Mouse (Mus musculus) neural tube, embryonic 12.5 days (tissue): ENCODE measurements around the gene Bdkrb2. TPM values are rescaled to one million over a fixed set of nuclear protein-coding genes. Genes with fewer than 3 reads are reported as not detected.

ENCODE experiments used
- ATAC-seq: fragments of 200-750 bp; cut with Nextera tagmentation; 2 replicates; pipeline ENCODE4 v1.8.0; 2017; ENCODE audit warnings: low read depth, mild to moderate bottlenecking, moderate TSS enrichment, moderate library complexity; ENCODE audit not compliant: low FRiP score
- H3K27ac ChIP-seq: fragments of 300-500 bp; sonication (generic); 2 replicates; pipeline ENCODE4 v1.5.1; 2016
- H3K27me3 ChIP-seq: fragments of 300-500 bp; sonication (generic); replicated peaks from 2 replicates; pipeline ENCODE4 v1.6.1; 2016; ENCODE audit warnings: mild to moderate bottlenecking
- H3K36me3 ChIP-seq: fragments of 300-500 bp; sonication (generic); 2 replicates; pipeline ENCODE4 v1.6.1; 2016; ENCODE audit warnings: mild to moderate bottlenecking
- H3K4me1 ChIP-seq: fragments of 300-500 bp; sonication (generic); 2 replicates; pipeline ENCODE4 v1.6.1; 2016
- H3K4me2 ChIP-seq: fragments of 300-500 bp; sonication (generic); replicated peaks from 2 replicates; pipeline ENCODE4 v1.6.1; 2016; ENCODE audit warnings: mild to moderate bottlenecking
- H3K4me3 ChIP-seq: fragments of 300-500 bp; sonication (generic); 2 replicates; pipeline ENCODE4 v1.5.1; 2016
- H3K9ac ChIP-seq: fragments of 300-500 bp; sonication (generic); 2 replicates; pipeline ENCODE4 v1.6.1; 2016; ENCODE audit warnings: mild to moderate bottlenecking
- H3K9me3 ChIP-seq: fragments of 300-500 bp; sonication (generic); 2 replicates; pipeline ENCODE4 v1.6.1; 2016; ENCODE audit warnings: mild to moderate bottlenecking
- WGBS: fragments of 180-500 bp; shearing (Covaris S2); methylation state at CpG from one replicate; pipeline ENCODE4 v1.1.7; 2016; 5-methylcytosine and 5-hydroxymethylcytosine counted together
- polyA plus RNA-seq: library from polyadenylated mRNA; unstranded; fragments of >200 nt; fragmentation: Nextera tagmentation; extraction: Ambion mirVana; gene quantifications from 2 replicates; pipeline ENCODE4 v1.2.1, GENCODE M21; 2016

Bdkrb2 gene
- polyA plus RNA-seq, 1 experiment from 2014 or later: 2.7 TPM

DNA sequence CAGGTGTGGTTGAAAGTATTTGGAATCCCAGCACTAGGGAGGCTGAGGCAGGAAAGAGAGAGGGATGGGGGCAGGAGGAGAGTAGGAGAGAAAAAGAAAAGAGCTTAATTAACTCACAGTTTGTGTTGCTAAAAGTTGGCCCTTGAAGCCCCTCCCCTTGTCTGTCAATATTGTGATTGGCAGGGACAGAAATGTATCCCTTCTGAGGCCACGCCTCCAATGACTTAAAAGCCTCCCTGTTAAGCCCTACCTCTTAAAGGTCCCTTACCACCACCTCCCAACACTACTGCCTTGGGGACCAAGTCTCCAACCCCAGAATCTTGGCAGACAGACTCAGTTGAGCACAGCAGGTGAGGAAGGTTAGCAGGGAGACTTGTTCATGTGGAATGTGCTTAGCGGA, 9.6 kb downstream of the Bdkrb2 start:
- Histone ChIP-seq H3K36me3 (no peaks in the 10 kb centered on the region), H3K4me2 (no peak overlapping the region), H3K27ac (no peak overlapping the region), H3K4me3 (no peak overlapping the region), H3K9ac (no peak overlapping the region), H3K4me1 (no peaks in the 10 kb centered on the region), H3K9me3 (no peaks in the 10 kb centered on the region), H3K27me3 (no peaks in the 10 kb centered on the region)
- ATAC-seq: no peak
- WGBS: 83% methylated on average over 2 of the region's 2 CpGs

DNA sequence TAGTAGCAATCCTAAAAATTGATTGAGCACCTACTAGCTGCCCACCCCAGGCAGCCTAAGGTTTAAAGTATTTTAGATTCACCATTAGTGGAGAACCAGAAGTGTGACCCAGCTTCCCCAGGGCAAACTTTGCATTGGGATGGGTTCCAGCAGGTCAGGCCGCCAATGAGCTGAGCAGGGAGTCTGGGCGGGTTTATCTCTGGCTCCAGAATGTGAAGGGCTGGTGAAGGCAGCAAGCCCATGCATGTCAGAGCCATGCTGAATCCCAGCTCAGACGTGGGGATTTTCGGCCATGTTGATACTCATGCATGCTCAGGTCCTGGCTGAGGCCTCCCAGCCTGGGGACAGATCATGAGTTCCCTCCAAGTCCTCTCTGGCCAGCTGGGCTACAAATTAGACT, 11.3 kb downstream of the Bdkrb2 start:
- Histone ChIP-seq H3K9ac (no peak overlapping the region), H3K9me3 (no peaks in the 10 kb centered on the region), H3K4me2 (no peak overlapping the region), H3K27me3 (no peaks in the 10 kb centered on the region), H3K27ac (no peak overlapping the region), H3K4me1 (no peaks in the 10 kb centered on the region), H3K4me3 (no peak overlapping the region), H3K36me3 (no peaks in the 10 kb centered on the region)
- WGBS: 91% methylated on average over 4 of the region's 4 CpGs
- ATAC-seq: no peak

GRCm38 (mm10) chr12:105580490-105580889, 17.5 kb downstream of the Bdkrb2 start:
- no peaks in the 10 kb centered on the region for H3K9me3 ChIP-seq
- no peak overlapping the region for H3K4me3 ChIP-seq
- no peaks in the 10 kb centered on the region for H3K36me3 ChIP-seq
- no peak overlapping the region for H3K9ac ChIP-seq
- 84% methylated on average over 17 of the region's 17 CpGs for WGBS
- no peak for ATAC-seq
- no peak overlapping the region for H3K4me2 ChIP-seq
- no peaks in the 10 kb centered on the region for H3K27me3 ChIP-seq
- H3K4me1 ChIP-seq: peaks cover 11% of the 10 kb centered on the region; the same call in 1 of the 2 replicates
- no peak overlapping the region for H3K27ac ChIP-seq

DNA sequence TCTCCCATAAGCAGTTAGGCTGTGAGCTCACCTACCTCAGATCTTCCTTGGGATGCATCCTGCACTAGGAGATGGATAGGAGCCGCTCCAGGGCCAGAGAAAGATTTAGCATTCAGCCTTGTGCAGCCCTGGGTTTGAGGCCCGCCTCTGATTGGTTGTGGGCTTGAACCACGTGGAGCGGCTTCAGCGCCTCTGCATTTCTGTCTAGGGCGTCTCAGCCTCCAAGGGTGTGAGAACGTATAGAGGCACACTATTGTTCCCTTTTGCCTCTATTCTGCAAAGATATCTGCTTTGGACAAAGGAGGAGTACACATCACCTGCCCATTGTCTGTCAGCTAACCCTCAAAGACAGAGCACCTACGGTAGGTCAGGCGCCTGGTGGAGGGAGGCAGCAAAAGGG, 19.5 kb downstream of the Bdkrb2 start:
- no peak for ATAC-seq
- no peaks in the 10 kb centered on the region for H3K9me3 ChIP-seq
- H3K4me1 ChIP-seq: peaks cover 11% of the 10 kb centered on the region; the same call in 1 of the 2 replicates
- H3K27ac ChIP-seq: no peak overlapping the region
- no peaks in the 10 kb centered on the region for H3K36me3 ChIP-seq
- WGBS: 65% methylated on average over 9 of the region's 9 CpGs
- H3K27me3 ChIP-seq: no peaks in the 10 kb centered on the region
- no peak overlapping the region for H3K4me2 ChIP-seq
- H3K9ac ChIP-seq: no peak overlapping the region
- H3K4me3 ChIP-seq: no peak overlapping the region

DNA sequence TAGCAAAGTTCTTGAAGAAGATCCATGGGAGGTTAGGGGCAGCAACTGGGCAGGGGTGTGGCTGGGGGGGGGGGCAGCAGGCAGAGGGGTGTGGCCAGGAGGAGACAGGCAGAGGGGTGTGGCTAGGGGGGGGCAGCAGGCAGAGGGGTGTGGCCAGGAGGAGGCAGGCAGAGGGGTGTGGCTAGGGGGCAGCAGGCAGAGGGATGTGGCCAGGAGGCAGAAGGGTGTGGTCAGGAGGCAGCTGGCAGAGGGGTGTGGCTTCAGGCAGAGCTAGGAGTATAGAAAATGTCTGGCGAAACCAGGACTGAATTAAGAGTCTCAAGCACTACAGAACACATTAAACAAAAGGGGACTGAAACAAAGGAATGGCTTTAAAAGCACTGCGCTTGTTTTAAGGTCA, 20.5 kb downstream of the Bdkrb2 start:
- Histone ChIP-seq H3K9me3 (no peaks in the 10 kb centered on the region), H3K4me3 (no peak overlapping the region), H3K36me3 (no peaks in the 10 kb centered on the region), H3K9ac (no peak overlapping the region), H3K4me2 (no peak overlapping the region), H3K27ac (no peak overlapping the region), H3K4me1 (peaks cover 11% of the 10 kb centered on the region; the same call in 1 of the 2 replicates), H3K27me3 (no peaks in the 10 kb centered on the region)
- WGBS: 20% methylated on average over 2 of the region's 2 CpGs
- ATAC-seq: peak; percentile 62; the same call in 1 of the 2 replicates

GRCm38 (mm10) chr12:105584851-105585250, 21.8 kb downstream of the Bdkrb2 start:
- Histone ChIP-seq H3K36me3 (no peaks in the 10 kb centered on the region), H3K27me3 (no peaks in the 10 kb centered on the region), H3K9ac (no peak overlapping the region), H3K4me3 (no peak overlapping the region), H3K9me3 (no peaks in the 10 kb centered on the region), H3K4me2 (no peak overlapping the region), H3K4me1 (peaks cover 11% of the 10 kb centered on the region; the same call in 1 of the 2 replicates), H3K27ac (no peak overlapping the region)
- 18% methylated on average over 12 of the region's 12 CpGs for WGBS
- peak; percentile 58; the same call in 1 of the 2 replicates for ATAC-seq

DNA sequence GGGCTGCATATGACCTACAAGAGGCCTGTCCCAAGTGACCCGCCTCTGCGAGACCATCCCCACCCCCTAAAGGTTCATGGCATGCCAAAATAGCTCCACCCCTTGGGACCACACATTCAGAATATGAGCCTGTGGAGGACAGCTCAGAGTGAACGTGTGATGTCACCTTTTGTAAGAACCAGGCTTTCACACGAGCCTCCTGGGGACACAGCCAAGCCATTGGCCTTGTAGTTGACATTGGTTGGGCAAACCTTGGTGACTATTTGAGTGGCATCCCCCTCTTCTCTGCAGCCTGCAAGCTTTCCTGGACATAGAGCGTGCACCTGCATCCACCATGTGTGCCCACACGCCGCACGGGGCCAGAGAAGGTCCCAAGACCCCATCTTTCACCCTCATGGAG, 24.5 kb downstream of the Bdkrb2 start:
- Histone ChIP-seq H3K36me3 (no peaks in the 10 kb centered on the region), H3K4me1 (peaks cover 11% of the 10 kb centered on the region; the same call in 1 of the 2 replicates), H3K4me3 (no peak overlapping the region), H3K9me3 (no peaks in the 10 kb centered on the region), H3K4me2 (no peak overlapping the region), H3K27me3 (no peaks in the 10 kb centered on the region), H3K9ac (no peak overlapping the region), H3K27ac (no peak overlapping the region)
- WGBS: 85% methylated on average over 8 of the region's 8 CpGs
- no peak for ATAC-seq

DNA sequence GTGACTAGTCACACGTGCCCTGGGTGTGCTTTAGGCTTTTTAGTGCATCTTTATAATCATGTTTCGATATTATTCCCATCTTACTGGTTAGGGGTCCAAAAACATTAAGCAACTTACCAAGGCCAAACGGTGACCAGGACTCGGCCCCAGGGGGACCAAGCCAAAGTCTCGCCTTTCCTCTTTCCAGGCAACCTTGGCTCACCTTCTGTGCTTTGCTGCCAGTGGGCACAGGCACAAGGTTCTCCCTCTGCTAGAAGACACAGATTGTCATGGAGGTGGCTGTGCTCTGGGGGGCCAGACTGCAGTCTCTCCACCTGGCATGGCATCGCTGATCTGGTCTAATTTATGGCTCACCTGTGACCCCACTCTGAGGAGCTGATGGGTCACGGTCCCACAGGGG, 27.8 kb downstream of the Bdkrb2 start:
- Histone ChIP-seq H3K9me3 (no peaks in the 10 kb centered on the region), H3K36me3 (no peaks in the 10 kb centered on the region), H3K4me3 (no peak overlapping the region), H3K4me2 (no peak overlapping the region), H3K27ac (no peak overlapping the region), H3K27me3 (no peaks in the 10 kb centered on the region), H3K9ac (no peak overlapping the region), H3K4me1 (no peaks in the 10 kb centered on the region)
- no peak for ATAC-seq
- WGBS: 81% methylated on average over 7 of the region's 7 CpGs

DNA sequence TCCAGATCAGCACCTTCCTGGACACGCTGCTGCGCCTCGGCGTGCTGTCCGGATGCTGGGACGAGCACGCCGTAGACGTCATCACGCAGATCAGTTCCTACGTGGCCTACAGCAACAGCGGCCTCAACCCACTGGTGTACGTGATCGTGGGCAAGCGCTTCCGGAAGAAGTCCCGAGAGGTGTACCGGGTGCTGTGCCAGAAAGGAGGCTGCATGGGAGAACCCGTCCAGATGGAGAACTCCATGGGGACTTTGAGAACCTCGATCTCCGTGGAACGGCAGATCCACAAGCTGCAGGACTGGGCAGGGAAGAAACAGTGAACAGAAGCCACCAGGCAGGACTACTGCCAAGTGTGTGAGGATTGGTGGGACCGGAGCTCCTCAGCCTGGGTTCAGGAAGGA, 29.3 kb downstream of the Bdkrb2 start:
- ATAC-seq: no peak
- H3K4me1 ChIP-seq: no peaks in the 10 kb centered on the region
- H3K27me3 ChIP-seq: no peaks in the 10 kb centered on the region
- no peak overlapping the region for H3K27ac ChIP-seq
- no peak overlapping the region for H3K9ac ChIP-seq
- no peaks in the 10 kb centered on the region for H3K36me3 ChIP-seq
- WGBS: 97% methylated on average over 23 of the region's 23 CpGs
- H3K4me2 ChIP-seq: no peak overlapping the region
- no peaks in the 10 kb centered on the region for H3K9me3 ChIP-seq
- H3K4me3 ChIP-seq: no peak overlapping the region

DNA sequence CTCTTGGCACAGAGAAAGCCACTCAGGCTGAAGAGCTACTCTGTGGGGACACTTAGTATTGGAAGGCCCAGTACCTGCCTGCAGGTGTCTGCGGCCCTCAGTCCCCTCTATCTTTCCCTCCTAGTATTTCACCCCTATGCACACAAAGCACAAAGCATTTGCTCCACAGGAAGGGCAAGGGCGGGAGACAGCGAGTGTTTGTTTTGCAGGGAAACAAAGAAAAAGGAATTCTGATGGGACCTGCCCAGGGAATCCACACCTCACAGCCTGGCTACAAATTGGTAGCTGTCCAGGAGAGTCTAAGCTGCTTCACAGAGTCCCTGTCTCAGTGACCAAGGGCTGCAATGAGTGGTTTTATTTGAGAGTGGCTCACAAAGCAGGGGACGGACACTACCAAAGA, 30.4 kb downstream of the Bdkrb2 start:
- Histone ChIP-seq H3K4me2 (no peak overlapping the region), H3K27me3 (no peaks in the 10 kb centered on the region), H3K9ac (no peak overlapping the region), H3K27ac (no peak overlapping the region), H3K4me1 (no peaks in the 10 kb centered on the region), H3K9me3 (no peaks in the 10 kb centered on the region), H3K36me3 (no peaks in the 10 kb centered on the region), H3K4me3 (no peak overlapping the region)
- 63% methylated on average over 4 of the region's 4 CpGs for WGBS
- no peak for ATAC-seq

GRCm38 (mm10) chr12:105597135-105597534, 34.1 kb downstream of the Bdkrb2 start:
- Histone ChIP-seq H3K9me3 (no peaks in the 10 kb centered on the region), H3K36me3 (no peaks in the 10 kb centered on the region), H3K27me3 (no peaks in the 10 kb centered on the region), H3K4me1 (peaks cover 17% of the 10 kb centered on the region; the same call in 1 of the 2 replicates), H3K4me3 (no peak overlapping the region), H3K27ac (no peak overlapping the region), H3K4me2 (no peak overlapping the region), H3K9ac (no peak overlapping the region)
- 87% methylated on average over 8 of the region's 8 CpGs for WGBS
- no peak for ATAC-seq

DNA sequence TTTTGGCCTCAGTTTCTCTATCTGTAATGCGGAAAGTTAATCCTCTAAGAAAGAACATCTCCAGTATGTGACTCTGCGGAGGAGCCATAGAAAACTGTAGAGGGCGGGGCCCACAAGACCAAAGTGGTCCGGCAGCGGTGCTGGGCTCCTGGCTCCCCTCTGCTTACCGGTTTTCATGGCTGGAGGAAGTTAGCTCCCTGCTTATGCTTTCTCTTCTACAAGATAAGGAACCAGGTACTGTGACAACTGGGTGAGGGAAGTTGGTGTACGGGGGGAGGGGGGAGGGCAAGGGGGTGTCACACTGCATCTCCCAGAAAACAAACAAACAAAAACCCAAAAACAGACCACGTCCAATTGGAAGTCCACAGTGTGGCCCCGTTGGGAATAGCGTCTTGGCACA, 35.5 kb downstream of the Bdkrb2 start:
- no peaks in the 10 kb centered on the region for H3K36me3 ChIP-seq
- H3K27me3 ChIP-seq: no peaks in the 10 kb centered on the region
- no peak overlapping the region for H3K27ac ChIP-seq
- no peaks in the 10 kb centered on the region for H3K9me3 ChIP-seq
- no peak for ATAC-seq
- no peak overlapping the region for H3K4me2 ChIP-seq
- peaks cover 17% of the 10 kb centered on the region; the same call in 1 of the 2 replicates for H3K4me1 ChIP-seq
- WGBS: 86% methylated on average over 10 of the region's 10 CpGs
- H3K4me3 ChIP-seq: no peak overlapping the region
- no peak overlapping the region for H3K9ac ChIP-seq

DNA sequence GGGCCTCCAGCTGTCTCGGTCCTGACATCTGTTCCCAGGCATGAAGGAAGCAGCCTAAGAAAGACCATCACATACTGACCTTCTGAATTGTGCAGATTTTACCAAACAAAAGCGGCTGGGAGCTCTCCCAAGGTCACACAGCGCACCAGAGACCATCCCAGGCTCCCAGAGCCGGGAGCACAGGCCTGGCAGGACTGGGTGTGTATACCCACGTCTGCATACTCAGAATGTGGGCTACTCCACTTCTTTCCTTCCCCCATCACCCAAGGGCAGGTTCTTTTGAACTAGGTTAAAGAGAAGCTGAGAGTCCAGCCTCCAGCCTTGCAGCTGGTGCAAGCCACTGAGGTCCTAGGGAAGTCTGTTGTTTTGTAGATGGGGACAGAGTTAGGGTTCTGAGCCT, 36.1 kb downstream of the Bdkrb2 start:
- Histone ChIP-seq H3K4me3 (no peak overlapping the region), H3K27me3 (no peaks in the 10 kb centered on the region), H3K4me2 (no peak overlapping the region), H3K9ac (no peak overlapping the region), H3K4me1 (peaks cover 17% of the 10 kb centered on the region; the same call in 1 of the 2 replicates), H3K9me3 (no peaks in the 10 kb centered on the region), H3K27ac (no peak overlapping the region), H3K36me3 (no peaks in the 10 kb centered on the region)
- ATAC-seq: no peak
- 52% methylated on average over 5 of the region's 5 CpGs for WGBS
